Mouse (Mus musculus) forebrain, embryonic 16.5 days (tissue): ENCODE data around the gene Sall1. TPM values are rescaled to one million over a fixed set of nuclear protein-coding genes. Genes with fewer than 3 reads are reported as not detected.

Experiments used
- ATAC-seq: fragments of 200-750 bp; cut with Nextera tagmentation; 2 replicates; pipeline ENCODE4 v1.8.0; 2017; ENCODE audit warnings: mild to moderate bottlenecking, moderate library complexity
- H3K27ac ChIP-seq: fragments of 300-500 bp; sonication (generic); 2 replicates; pipeline ENCODE4 v1.5.1; 2014; ENCODE audit warnings: low read length, control low read depth
- H3K27me3 ChIP-seq: fragments of 300-500 bp; sonication (generic); replicated peaks from 2 replicates; pipeline ENCODE4 v1.6.1; 2014; ENCODE audit warnings: low read length; ENCODE audit not compliant: control insufficient read depth, insufficient read depth
- H3K36me3 ChIP-seq: fragments of 300-500 bp; sonication (generic); 2 replicates; pipeline ENCODE4 v1.6.1; 2014; ENCODE audit not compliant: control insufficient read depth, insufficient read depth
- H3K4me1 ChIP-seq: fragments of 300-500 bp; sonication (generic); replicated peaks from 2 replicates; pipeline ENCODE4 v1.6.1; 2014; ENCODE audit warnings: low read length; ENCODE audit not compliant: control insufficient read depth, insufficient read depth
- H3K4me2 ChIP-seq: fragments of 300-500 bp; sonication (generic); 2 replicates; pipeline ENCODE4 v1.6.1; 2014; ENCODE audit warnings: mild to moderate bottlenecking, low read length, control low read depth
- H3K4me3 ChIP-seq: fragments of 300-500 bp; sonication (generic); replicated peaks from 2 replicates; pipeline ENCODE4 v1.5.1; 2014; ENCODE audit warnings: mild to moderate bottlenecking, low read length, control low read depth
- H3K9ac ChIP-seq: fragments of 300-500 bp; sonication (generic); replicated peaks from 2 replicates; pipeline ENCODE4 v1.6.1; 2014; ENCODE audit warnings: low read depth, low read length, control low read depth
- H3K9me3 ChIP-seq: fragments of 300-500 bp; sonication (generic); 2 replicates; pipeline ENCODE4 v1.6.1; 2016; ENCODE audit warnings: low read length; ENCODE audit not compliant: control insufficient read depth
- WGBS: fragments of 180-500 bp; shearing (Covaris S2); extraction: QIAGEN DNeasy Blood & Tissue Kit; methylation state at CpG from one replicate; pipeline ENCODE4 v1.1.7; 2014; 5-methylcytosine and 5-hydroxymethylcytosine counted together
- polyA plus RNA-seq: library from polyadenylated mRNA; unstranded; fragments of >200 nt; fragmentation: Nextera tagmentation; extraction: Ambion mirVana; gene quantifications from 2 replicates; pipeline ENCODE4 v1.2.1, GENCODE M21; 2015

The Sall1 gene
- polyA plus RNA-seq: 12.5 and 14.6 TPM in 2 replicates

DNA sequence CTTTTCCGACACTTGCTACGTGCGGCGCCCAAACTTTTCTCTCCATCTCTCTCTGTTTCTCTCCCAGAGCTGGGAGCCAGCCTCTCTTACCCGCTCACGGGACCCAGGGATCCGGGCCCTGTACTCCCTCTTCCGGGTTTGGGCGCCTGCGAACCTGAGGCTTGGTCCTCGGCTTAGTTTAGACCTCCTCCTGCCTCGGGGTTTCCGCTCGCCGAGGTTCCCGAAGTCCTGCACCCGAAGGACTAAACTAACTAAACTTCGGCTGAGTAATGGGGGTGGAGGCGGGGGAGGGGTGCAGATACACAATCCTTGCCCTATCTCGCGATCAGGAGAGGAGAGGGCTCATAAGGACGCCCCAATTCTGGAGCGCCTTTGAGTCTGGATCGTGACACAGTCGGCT lies at the start of gene Sall1:
Sall1 (minus strand) TSS at position 223 of the 400 bp plus-strand sequence.
- 0 out of 2 replicates have a peak, but pooled peaks have one; percentile 2 for ATAC-seq
- H3K4me3 ChIP-seq: peak within 1 kb of the TSS; percentile 67

GRCm38 (mm10) chr8:89089916-89090315 lies 46.0 kb upstream of the Sall1 start:
- Histone ChIP-seq H3K9ac (no peak overlapping the region), H3K27ac (no peak overlapping the region), H3K36me3 (no peaks in the 10 kb centered on the region), H3K27me3 (no peaks in the 10 kb centered on the region), H3K4me3 (no peak overlapping the region), H3K4me2 (no peak overlapping the region), H3K4me1 (no peaks in the 10 kb centered on the region), H3K9me3 (no peaks in the 10 kb centered on the region)
- 27% methylated on average over 5 of the region's 5 CpGs for WGBS
- ATAC-seq: no peak

More for the DNA sequence above, at the start of gene Sall1:
- peak within 1 kb of the TSS; percentile 83 for H3K9ac ChIP-seq
- peaks cover 63% of the 10 kb centered on the region for H3K4me1 ChIP-seq
- 0% methylated on average over 25 of the region's 25 CpGs for WGBS
- peak within 1 kb of the TSS; percentile 91 for H3K4me2 ChIP-seq
- H3K27ac ChIP-seq: peak within 1 kb of the TSS; percentile 93
- H3K27me3 ChIP-seq: 0 out of 2 replicates have a peak, but pooled peaks cover 7% of the 10 kb centered on the region
- no peaks in the 10 kb centered on the region for H3K9me3 ChIP-seq
- H3K36me3 ChIP-seq: no peaks in the 10 kb centered on the region

GRCm38 (mm10) chr8:89079147-89079546 lies 35.2 kb upstream of the Sall1 start:
- 91% methylated on average over 2 of the region's 2 CpGs for WGBS
- no peak overlapping the region for H3K27ac ChIP-seq
- H3K36me3 ChIP-seq: no peaks in the 10 kb centered on the region
- H3K4me1 ChIP-seq: no peaks in the 10 kb centered on the region
- H3K27me3 ChIP-seq: no peaks in the 10 kb centered on the region; the same call in 1 of the 2 replicates
- H3K4me2 ChIP-seq: no peak overlapping the region
- no peak overlapping the region for H3K4me3 ChIP-seq
- H3K9ac ChIP-seq: no peak overlapping the region
- ATAC-seq: no peak
- no peaks in the 10 kb centered on the region for H3K9me3 ChIP-seq

- Histone ChIP-seq H3K27ac (peak overlapping the region; percentile 43; the same call in 1 of the 2 replicates), H3K27me3 (no peaks in the 10 kb centered on the region), H3K4me1 (peaks cover 10% of the 10 kb centered on the region), H3K4me3 (no peak overlapping the region), H3K9ac (no peak overlapping the region), H3K4me2 (no peak overlapping the region), H3K36me3 (no peaks in the 10 kb centered on the region), H3K9me3 (no peaks in the 10 kb centered on the region)
- peak; percentile 77 for ATAC-seq
- 13% methylated on average over 3 of the region's 3 CpGs for WGBS
Measured at GRCm38 (mm10) chr8:89072968-89073382, 29.0 kb upstream of the Sall1 start.

- Histone ChIP-seq H3K9me3 (no peaks in the 10 kb centered on the region), H3K4me1 (peaks cover 2% of the 10 kb centered on the region; the same call in 1 of the 2 replicates), H3K9ac (no peak overlapping the region), H3K27me3 (no peaks in the 10 kb centered on the region), H3K4me3 (no peak overlapping the region), H3K4me2 (no peak overlapping the region), H3K27ac (no peak overlapping the region), H3K36me3 (no peaks in the 10 kb centered on the region)
- WGBS: 77% methylated on average over 3 of the region's 3 CpGs
- no peak for ATAC-seq
Measured at GRCm38 (mm10) chr8:89067499-89067898, 23.5 kb upstream of the Sall1 start.

- 23% methylated on average over 9 of the region's 9 CpGs for WGBS
- H3K27me3 ChIP-seq: no peaks in the 10 kb centered on the region
- H3K9ac ChIP-seq: no peak overlapping the region
- H3K36me3 ChIP-seq: no peaks in the 10 kb centered on the region
- ATAC-seq: no peak
- no peaks in the 10 kb centered on the region for H3K9me3 ChIP-seq
- H3K4me2 ChIP-seq: no peak overlapping the region
- no peak overlapping the region for H3K4me3 ChIP-seq
- peaks cover 10% of the 10 kb centered on the region for H3K4me1 ChIP-seq
- no peak overlapping the region for H3K27ac ChIP-seq
Measured at GRCm38 (mm10) chr8:89064042-89064441, 20.1 kb upstream of the Sall1 start.

DNA sequence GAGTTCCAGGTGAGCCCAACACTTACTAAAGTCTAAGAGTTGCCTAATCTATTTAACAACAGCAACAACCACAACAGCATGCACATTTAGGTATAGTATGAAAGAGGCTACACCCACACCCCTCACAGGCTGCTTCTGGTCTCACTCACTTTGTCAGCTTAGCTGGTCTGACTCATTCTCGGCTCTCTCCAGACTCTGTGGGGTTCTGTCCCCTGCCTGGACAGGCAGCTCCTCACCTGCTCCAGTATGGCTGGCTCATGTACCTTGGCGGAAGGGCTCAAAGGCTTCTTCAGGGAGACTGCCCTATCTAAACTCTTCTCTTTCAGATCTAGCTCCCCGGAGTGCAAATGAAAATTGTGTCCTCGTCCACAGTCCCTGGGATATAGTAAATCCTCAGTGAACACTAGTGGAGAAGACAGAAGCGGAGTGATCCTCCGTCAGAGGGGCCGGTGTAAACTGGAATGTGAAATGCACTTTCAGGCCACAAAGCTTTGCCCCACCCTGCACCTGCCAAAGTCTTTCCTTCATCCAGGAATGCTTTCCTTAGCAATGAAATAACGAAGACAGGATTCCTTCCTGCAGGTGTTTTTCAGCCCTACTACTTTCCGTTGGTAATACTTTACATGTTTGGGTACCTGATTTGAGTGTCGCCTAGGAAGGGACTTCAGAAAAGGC lies 19.5 kb upstream of the Sall1 start:
- Histone ChIP-seq H3K27me3 (no peaks in the 10 kb centered on the region), H3K27ac (no peak overlapping the region), H3K4me2 (no peak overlapping the region), H3K9me3 (no peaks in the 10 kb centered on the region), H3K36me3 (no peaks in the 10 kb centered on the region), H3K9ac (no peak overlapping the region), H3K4me1 (peaks cover 13% of the 10 kb centered on the region), H3K4me3 (no peak overlapping the region)
- no peak for ATAC-seq
- 69% methylated on average over 10 of the region's 10 CpGs for WGBS

DNA sequence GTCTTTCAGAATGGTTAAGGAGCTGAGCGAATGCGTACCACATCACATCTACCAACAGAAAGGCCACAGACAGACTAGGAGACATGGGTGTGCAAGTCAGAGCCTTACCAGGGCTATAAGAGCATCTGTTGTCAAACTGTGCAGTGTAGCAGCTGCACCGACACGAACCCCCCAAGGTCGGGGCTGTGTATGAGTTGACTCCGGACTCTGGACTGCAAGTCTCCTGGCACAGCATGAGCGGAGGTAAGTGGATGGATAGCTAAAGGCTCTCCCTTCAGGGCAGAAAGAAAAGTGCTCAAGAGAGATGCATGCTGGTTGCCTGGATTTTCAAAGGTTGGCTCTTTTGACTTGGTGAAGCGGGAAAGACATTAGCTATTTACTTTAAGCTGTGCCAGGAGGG lies 16.8 kb upstream of the Sall1 start:
- Histone ChIP-seq H3K4me1 (peaks cover 13% of the 10 kb centered on the region), H3K9me3 (no peaks in the 10 kb centered on the region), H3K27me3 (no peaks in the 10 kb centered on the region), H3K9ac (no peak overlapping the region), H3K4me3 (no peak overlapping the region), H3K27ac (no peak overlapping the region), H3K4me2 (no peak overlapping the region), H3K36me3 (no peaks in the 10 kb centered on the region)
- no peak for ATAC-seq
- WGBS: 90% methylated on average over 8 of the region's 8 CpGs

- Histone ChIP-seq H3K9ac (no peak overlapping the region), H3K27me3 (no peaks in the 10 kb centered on the region), H3K4me3 (no peak overlapping the region), H3K36me3 (no peaks in the 10 kb centered on the region), H3K4me2 (no peak overlapping the region), H3K9me3 (no peaks in the 10 kb centered on the region), H3K27ac (no peak overlapping the region), H3K4me1 (peaks cover 13% of the 10 kb centered on the region)
- ATAC-seq: no peak
- WGBS: 23% methylated on average over 6 of the region's 6 CpGs
Measured at GRCm38 (mm10) chr8:89059507-89059906, 15.5 kb upstream of the Sall1 start.
